Comparison of ENCODE assay signal across 8 mouse cellular contexts in genomic region chr7:28267129-28268041, GRCm38 (mm10). TPM values are rescaled to one million over a fixed set of nuclear protein-coding genes. Genes with fewer than 3 reads are reported as not detected.
DNase-seq lines count a peak whose midpoint lies in the region; ATAC-seq and TF ChIP-seq lines count a peak whose summit lies in the region.

Gene Eid2 (plus strand): TSS chr7:28267881.

- 8% methylated on average over 56 of the region's 57 CpGs for WGBS in forebrain, postnatal 0 days
- WGBS in liver, postnatal 0 days (ENCODE audit: insufficient replicate concordance) = 9% methylated on average over 47 of the region's 57 CpGs

- TF ChIP-seq EP300 in liver, postnatal 0 days (IDR thresholded peaks at IDR 0.05; ENCODE audit: low read depth) = no peak

- DNase-seq in ES-CJ7 (ENCODE audit: low read depth, low spot score) = peak; percentile 95
- peak; percentile 91 for DNase-seq in cerebellum, adult 11-12 months
- DNase-seq in forebrain, postnatal 0 days = peak; percentile 97
- DNase-seq in heart, postnatal 36 days = peak in 1 of 2 experiments; percentile 72
- peak; percentile 88 to 94 for DNase-seq in layer of hippocampus, adult 18-20 months (ENCODE audit: low spot score in 2 of 2)
- peak; percentile 63 for DNase-seq in liver, postnatal 0 days
- peak; percentile 70 for DNase-seq in ovary, postnatal 14 days (ENCODE audit: low spot score)
- peak; percentile 67 to 77 for DNase-seq in thymus, postnatal 36 days

- H3K4me3 ChIP-seq in forebrain, postnatal 0 days (ENCODE audit: low read depth, low read length) = peak within 1 kb of the TSS; percentile 97
- H3K4me3 ChIP-seq in liver, postnatal 0 days (ENCODE audit: low read depth, low read length) = peak within 1 kb of the TSS; percentile 54

- intact Hi-C loops in heart, postnatal 36 days (cut with DNase I) = no loop called here

- TF ChIP-seq CTCF in forebrain, postnatal 0 days (IDR thresholded peaks at IDR 0.05; ENCODE audit: low read depth) = peak; percentile 20; the same call in 1 of the 2 replicates
- peak; percentile 9; the same call in 1 of the 2 replicates for TF ChIP-seq CTCF in liver, postnatal 0 days (IDR thresholded peaks at IDR 0.05; ENCODE audit: low read depth)

- H3K27ac ChIP-seq in forebrain, postnatal 0 days (ENCODE audit: low read depth, low read length) = peak within 1 kb of the TSS; percentile 93
- peak within 1 kb of the TSS; percentile 39; the same call in 1 of the 2 replicates for H3K27ac ChIP-seq in liver, postnatal 0 days (ENCODE audit: low read depth)

- H3K36me3 ChIP-seq in forebrain, postnatal 0 days (ENCODE audit: insufficient read depth) = no peaks in the 10 kb centered on the region
- H3K36me3 ChIP-seq in liver, postnatal 0 days (replicated peaks; ENCODE audit: insufficient read depth, low read length) = no peaks in the 10 kb centered on the region

- no peaks in the 10 kb centered on the region for H3K27me3 ChIP-seq in forebrain, postnatal 0 days (ENCODE audit: insufficient read depth, low read length)
- peaks cover 8% of the 10 kb centered on the region; the same call in 1 of the 2 replicates for H3K27me3 ChIP-seq in liver, postnatal 0 days (ENCODE audit: insufficient read depth, low read length)

- ATAC-seq in forebrain, postnatal 0 days = peak; percentile 97
- peak; percentile 80 for ATAC-seq in liver, postnatal 0 days

- H3K9me3 ChIP-seq in forebrain, postnatal 0 days (ENCODE audit: low read length) = no peaks in the 10 kb centered on the region
- H3K9me3 ChIP-seq in liver, postnatal 0 days (ENCODE audit: low read length) = no peaks in the 10 kb centered on the region

- H3K4me2 ChIP-seq in forebrain, postnatal 0 days (ENCODE audit: low read depth) = peak within 1 kb of the TSS; percentile 80
- H3K4me2 ChIP-seq in liver, postnatal 0 days (ENCODE audit: low read depth, low read length) = peak within 1 kb of the TSS; percentile 72

- H3K4me1 ChIP-seq in forebrain, postnatal 0 days (ENCODE audit: insufficient read depth) = no peaks in the 10 kb centered on the region
- H3K4me1 ChIP-seq in liver, postnatal 0 days (ENCODE audit: insufficient read depth) = no peaks in the 10 kb centered on the region

- peak within 1 kb of the TSS; percentile 95 for H3K9ac ChIP-seq in forebrain, postnatal 0 days
- peak within 1 kb of the TSS; percentile 68 for H3K9ac ChIP-seq in liver, postnatal 0 days (replicated peaks)

RNA-seq across cellular contexts. Expression of gene Eid2, which starts in this region (rescaled TPM):
- 91.2 and 101 TPM in 2 replicates for total RNA-seq in forebrain, postnatal 0 days (2014; rRNA removed)
- polyA plus RNA-seq in forebrain, postnatal 0 days (2015; fragmentation: Nextera tagmentation; extraction: Ambion mirVana) = 26.7 and 28.3 TPM in 2 replicates
- 10 to 100 TPM; 11.7 to 12.0 TPM for total RNA-seq in heart, postnatal 36 days (2021)
- total RNA-seq in layer of hippocampus, adult 18-20 months (2021) = 10 to 100 TPM; 59.3 to 61.3 TPM
- polyA plus RNA-seq in liver, postnatal 0 days (2015; fragmentation: Nextera tagmentation; extraction: Ambion mirVana) = 1.3 and 1.4 TPM in 2 replicates

Comparison
In these comparisons a context has a peak if more than half of its experiments do, and no peak if none do; other contexts are left out.
1. RNA of gene Eid2 (polyA plus RNA-seq): 26.7 to 28.3 TPM in forebrain, postnatal 0 days; 1.3 to 1.4 TPM in liver, postnatal 0 days; every median in the first group is over 10 times any median in the second.